Mouse (Mus musculus): ENCODE measurements around the gene Polr2e.

Gene Polr2e

DNA sequence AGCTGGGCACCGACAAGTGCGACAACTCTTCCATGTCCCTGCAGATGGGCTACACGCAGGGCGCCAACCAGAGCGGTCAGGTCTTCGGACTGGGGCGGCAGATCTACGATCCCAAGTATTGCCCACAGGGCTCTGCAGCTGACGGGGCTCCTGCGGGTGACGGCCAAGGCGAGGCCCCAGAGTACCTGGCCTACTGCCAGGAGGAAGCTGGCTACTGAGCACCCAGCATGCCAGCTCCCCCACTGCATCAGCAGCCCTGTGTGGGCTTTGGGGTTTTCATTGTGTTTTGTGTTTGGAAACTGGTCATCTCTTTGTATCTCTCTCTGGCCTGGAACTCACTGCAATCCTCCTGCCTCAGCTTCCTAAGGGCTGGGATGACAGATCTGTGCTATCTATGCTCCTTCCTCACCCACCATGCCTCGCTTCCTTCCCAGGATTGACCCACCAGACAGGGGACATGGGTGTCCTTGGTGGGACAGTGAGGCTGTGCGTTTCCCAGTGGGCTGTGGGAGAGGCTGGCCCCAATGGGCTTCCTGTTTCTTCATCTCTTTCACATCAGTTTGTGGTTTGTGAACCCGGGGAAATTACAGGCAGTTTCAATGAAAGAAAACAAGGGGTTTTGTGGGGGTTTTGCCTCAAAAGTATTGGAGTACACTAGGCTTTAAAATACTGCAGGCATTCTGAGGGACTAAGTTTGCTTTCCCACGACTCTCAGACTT, 45.0 kb downstream of the Polr2e start:
- in situ Hi-C loops (cut with MboI, MseI): loop anchor here in 1 of 2 experiments (5.0 kb wide), 1 partner anchor 63 kb away; no protein-coding TSS in a partner anchor

GRCm38 (mm10) chr10:79991548-79991947, 48.0 kb downstream of the Polr2e start:
- in situ Hi-C loops (cut with MboI, MseI): loop anchor here in 1 of 2 experiments (5.0 kb wide), 1 partner anchor 66 kb away; no protein-coding TSS in a partner anchor

GRCm38 (mm10) chr10:79991099-79991498, 48.5 kb downstream of the Polr2e start:
- in situ Hi-C loops (cut with MboI, MseI): loop anchor here in 1 of 2 experiments (5.0 kb wide), 1 partner anchor 66 kb away; no protein-coding TSS in a partner anchor

- in situ Hi-C loops (cut with MboI, MseI): loop anchor here (5.0 to 10.0 kb wide), 4 partner anchors 42 to 155 kb away; partner anchors contain the start of genes Cbarp (in 1 of the 2), Midn (in 1 of the 2) and Stk11 (in 1 of the 2)
These were observed 49.7 kb downstream of the Polr2e start for GRCm38 (mm10) chr10:79989870-79990269.

- in situ Hi-C loops (cut with MboI, MseI): loop anchor here in 1 of 2 experiments (5.0 to 10.0 kb wide), 3 partner anchors 43 to 155 kb away; partner anchors contain the start of genes Cbarp, Midn and Stk11
These were observed 50.3 kb downstream of the Polr2e start for GRCm38 (mm10) chr10:79989272-79989786.

DNA sequence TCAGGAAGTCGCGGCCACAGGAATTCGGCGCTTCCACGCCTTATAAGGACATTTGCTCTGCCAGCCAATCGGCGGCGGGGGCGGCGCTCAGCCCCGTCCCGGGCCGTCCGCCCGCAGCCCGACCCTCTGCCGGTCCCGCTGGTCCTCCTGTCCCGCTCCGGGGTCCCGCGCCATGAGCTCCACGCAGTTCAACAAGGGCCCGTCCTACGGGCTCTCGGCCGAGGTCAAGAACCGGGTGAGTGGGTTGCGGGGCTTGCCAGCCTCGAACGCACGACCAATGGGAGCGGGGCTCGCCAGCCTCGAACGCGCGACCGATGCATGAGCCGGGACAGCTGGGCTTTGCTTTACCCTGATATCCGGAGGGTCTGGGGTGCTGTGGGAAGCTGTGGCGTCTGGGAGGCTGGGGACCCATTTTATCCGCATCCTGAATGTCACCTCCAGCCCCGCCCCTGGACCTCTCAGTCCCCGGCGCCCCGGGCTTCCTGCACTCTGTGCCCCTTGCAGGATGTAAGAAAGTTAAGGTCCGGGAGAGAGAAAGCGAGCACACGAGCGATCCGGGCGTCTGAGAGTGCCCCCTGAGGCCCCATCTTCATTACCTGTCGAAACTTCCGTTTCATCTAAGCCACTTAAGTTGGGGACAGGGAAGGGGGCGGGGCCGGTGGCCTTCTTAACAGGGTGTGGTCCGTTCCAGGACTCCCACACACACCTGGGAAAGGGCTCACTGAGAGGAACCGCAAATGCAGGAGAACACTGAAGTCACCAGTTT, 50.9 kb downstream of the Polr2e start, which contains the start of gene Cnn2:
Gene Cnn2 (plus strand): TSS at position 79 of the 766 bp plus-strand sequence.
- in situ Hi-C loops (cut with MboI, MseI): loop anchor here in 1 of 2 experiments (5.0 to 10.0 kb wide), 3 partner anchors 44 to 156 kb away; partner anchors contain the start of genes Cbarp, Midn and Stk11

- in situ Hi-C loops (cut with MboI, MseI): loop anchor here in 1 of 2 experiments (5.0 to 10.0 kb wide), 3 partner anchors 44 to 157 kb away; partner anchors contain the start of genes Cbarp, Midn and Stk11
These were observed 51.7 kb downstream of the Polr2e start for GRCm38 (mm10) chr10:79987771-79988505.

GRCm38 (mm10) chr10:79986963-79987362, 52.6 kb downstream of the Polr2e start:
- in situ Hi-C loops (cut with MboI, MseI): loop anchor here in 1 of 2 experiments (5.0 to 10.0 kb wide), 3 partner anchors 45 to 158 kb away; partner anchors contain the start of genes Cbarp, Midn and Stk11

GRCm38 (mm10) chr10:79986232-79986878, 53.2 kb downstream of the Polr2e start:
- in situ Hi-C loops (cut with MboI, MseI): loop anchor here in 1 of 2 experiments (5.0 to 10.0 kb wide), 3 partner anchors 46 to 158 kb away; partner anchors contain the start of genes Cbarp, Midn and Stk11

Measured in T-helper 17 cell (primary cell).